Mouse (Mus musculus) MEL-GATA-1-ER (cell line): ENCODE data around the gene Plpp7.

ENCODE experiments used
- DNase-seq: peaks from one replicate; pipeline ENCODE4 v3.0.0-alpha.2; 2012; ENCODE audit warnings: low read depth; ENCODE audit errors: extremely low read depth

Plpp7 gene

GRCm38 (mm10) chr2:32137667-32138266 is 42.4 kb downstream of the Plpp7 start:
- peak; percentile 98 for DNase-seq

GRCm38 (mm10) chr2:32139377-32139776 is 44.0 kb downstream of the Plpp7 start:
- DNase-seq, result no peak

GRCm38 (mm10) chr2:32140498-32140934 is 45.2 kb downstream of the Plpp7 start:
- no peak for DNase-seq

GRCm38 (mm10) chr2:32141602-32142001 is 46.3 kb downstream of the Plpp7 start:
- DNase-seq, result no peak

- DNase-seq, result no peak
These were observed 47.0 kb downstream of the Plpp7 start for GRCm38 (mm10) chr2:32142368-32142767.

- no peak for DNase-seq
These were observed 49.3 kb downstream of the Plpp7 start for GRCm38 (mm10) chr2:32144633-32145032.

GRCm38 (mm10) chr2:32146617-32147162 is 51.4 kb downstream of the Plpp7 start:
- DNase-seq, result no peak

- no peak for DNase-seq
These were observed 54.8 kb downstream of the Plpp7 start for GRCm38 (mm10) chr2:32150135-32150534.

GRCm38 (mm10) chr2:32150562-32150923 is 55.2 kb downstream of the Plpp7 start:
- no peak for DNase-seq

- DNase-seq, result no peak
These were observed 55.8 kb downstream of the Plpp7 start, which contains the start of gene Prrc2b for GRCm38 (mm10) chr2:32150924-32151659. Gene Prrc2b (plus strand): TSS chr2:32151082.

GRCm38 (mm10) chr2:32151660-32152366 is 56.5 kb downstream of the Plpp7 start:
- peak; percentile 40 for DNase-seq

- no peak for DNase-seq
These were observed 57.2 kb downstream of the Plpp7 start for GRCm38 (mm10) chr2:32152367-32153034.

GRCm38 (mm10) chr2:32153041-32153790 is 57.9 kb downstream of the Plpp7 start:
- no peak for DNase-seq

- DNase-seq, result no peak
These were observed 58.4 kb downstream of the Plpp7 start for GRCm38 (mm10) chr2:32153791-32154119.

- DNase-seq, result no peak
These were observed 59.1 kb downstream of the Plpp7 start for GRCm38 (mm10) chr2:32154334-32154997.

- DNase-seq, result no peak
These were observed 59.7 kb downstream of the Plpp7 start for GRCm38 (mm10) chr2:32154998-32155541.

GRCm38 (mm10) chr2:32155614-32156013 is 60.3 kb downstream of the Plpp7 start:
- no peak for DNase-seq

GRCm38 (mm10) chr2:32156645-32157044 is 61.3 kb downstream of the Plpp7 start:
- no peak for DNase-seq

- no peak for DNase-seq
These were observed 62.0 kb downstream of the Plpp7 start for GRCm38 (mm10) chr2:32157328-32157727.

- DNase-seq, result no peak
These were observed 63.4 kb downstream of the Plpp7 start for GRCm38 (mm10) chr2:32158616-32159239.
